Mouse (Mus musculus) E14TG2a.4 (cell line): ENCODE measurements around the gene Ctps.

ENCODE experiments used
- CTCF ChIP-seq: conservative IDR thresholded peaks from 2 replicates; pipeline ENCODE4 v1.5.1; 2014; ENCODE audit warnings: low read length
- NANOG ChIP-seq: IDR thresholded peaks from 2 replicates; pipeline ENCODE4 v1.6.1; 2014; ENCODE audit warnings: borderline replicate concordance, low read length, mixed read lengths
- POU5F1 ChIP-seq: IDR thresholded peaks from 2 replicates; pipeline ENCODE4 v1.6.1; 2014; ENCODE audit warnings: low read length, borderline replicate concordance

DNA sequence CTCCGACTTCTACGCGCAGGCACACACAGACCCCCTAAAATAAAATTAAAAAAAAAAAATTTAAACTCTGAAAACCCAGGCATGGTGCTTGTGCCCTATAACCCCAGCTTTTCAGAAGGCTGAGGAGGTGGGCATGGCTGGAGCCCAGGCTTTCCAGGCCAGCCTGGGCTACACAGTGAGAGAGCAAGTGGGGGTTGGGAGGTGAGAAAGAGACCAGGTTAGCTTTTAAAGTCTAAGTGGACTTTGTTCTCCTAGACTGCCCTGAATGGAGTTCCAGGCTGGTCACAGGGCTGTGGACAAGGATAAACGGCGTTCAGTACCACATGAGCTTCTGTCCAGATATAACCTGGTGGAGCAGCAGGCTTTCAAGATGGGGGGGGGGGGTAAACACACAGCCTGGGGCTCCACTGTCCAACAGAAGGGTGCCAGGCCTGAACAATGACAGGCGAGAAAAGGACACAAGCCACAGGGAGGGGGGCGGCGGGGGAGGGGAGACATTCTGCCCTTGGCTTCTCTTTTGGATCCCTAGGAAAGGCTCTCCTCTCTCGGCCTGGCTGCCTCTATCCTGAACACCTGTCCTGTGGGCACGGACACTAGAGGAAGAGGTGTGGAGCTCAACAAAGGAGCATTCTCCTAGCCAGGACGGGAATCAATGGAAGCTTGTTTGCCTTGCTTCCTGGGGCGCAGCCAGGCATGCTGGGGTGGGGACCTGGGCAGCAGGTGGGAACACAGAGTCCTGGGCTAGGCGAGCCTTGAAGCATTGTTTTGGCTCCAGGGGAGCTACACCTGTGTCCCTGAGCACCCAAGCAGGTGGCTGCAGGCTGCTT lies 46.3 kb upstream of the Ctps start:
- no peak for TF ChIP-seq CTCF
- TF ChIP-seq NANOG: no peak
- no peak for TF ChIP-seq POU5F1
